Mouse (Mus musculus) limb, embryonic 11.5 days (tissue): Measurements from ENCODE around the gene Stk35. TPM values are rescaled to one million over a fixed set of nuclear protein-coding genes. Genes with fewer than 3 reads are reported as not detected.
A peak's percentile ranks its signal among the peaks of the same experiment; 100 is the strongest.

ENCODE experiments used
- ATAC-seq: fragments of 200-750 bp; cut with Nextera tagmentation; 2 replicates; pipeline ENCODE4 v1.8.0; 2017; ENCODE audit warnings: low read depth; ENCODE audit not compliant: insufficient number of reproducible peaks, low FRiP score, low TSS enrichment
- DNase-seq: peaks from one replicate; pipeline ENCODE4 v3.0.0-alpha.2; 2015; ENCODE audit warnings: low spot score
- H3K27ac ChIP-seq: fragments of 300-500 bp; sonication (generic); replicated peaks from 2 replicates; pipeline ENCODE4 v1.5.1; 2014; ENCODE audit warnings: low read depth, mild to moderate bottlenecking, low read length
- H3K27me3 ChIP-seq: fragments of 300-500 bp; sonication (generic); 2 replicates; pipeline ENCODE4 v1.6.1; 2014; ENCODE audit warnings: mild to moderate bottlenecking, low read length, mixed read lengths; ENCODE audit not compliant: control insufficient read depth, insufficient read depth
- H3K36me3 ChIP-seq: fragments of 300-500 bp; sonication (generic); 2 replicates; pipeline ENCODE4 v1.6.1; 2014; ENCODE audit warnings: mild to moderate bottlenecking, low read length, moderate library complexity, mixed read lengths; ENCODE audit not compliant: control insufficient read depth, insufficient read depth
- H3K4me1 ChIP-seq: fragments of 300-500 bp; sonication (generic); 2 replicates; pipeline ENCODE4 v1.6.1; 2014; ENCODE audit warnings: low read length, mixed read lengths; ENCODE audit not compliant: control insufficient read depth, insufficient read depth
- H3K4me2 ChIP-seq: fragments of 300-500 bp; sonication (generic); 2 replicates; pipeline ENCODE4 v1.6.1; 2014; ENCODE audit warnings: low read depth, mild to moderate bottlenecking, moderate library complexity; ENCODE audit not compliant: severe bottlenecking
- H3K4me3 ChIP-seq: fragments of 300-500 bp; sonication (generic); 2 replicates; pipeline ENCODE4 v1.5.1; 2014; ENCODE audit warnings: low read depth, low read length
- H3K9ac ChIP-seq: fragments of 300-500 bp; sonication (generic); 2 replicates; pipeline ENCODE4 v1.6.1; 2014; ENCODE audit warnings: mild to moderate bottlenecking, low read length
- H3K9me3 ChIP-seq: fragments of 300-500 bp; sonication (generic); 2 replicates; pipeline ENCODE4 v1.6.1; 2016; ENCODE audit warnings: low read length; ENCODE audit not compliant: control insufficient read depth
- WGBS: fragments of 180-500 bp; shearing (Covaris S2); extraction: QIAGEN DNeasy Blood & Tissue Kit; methylation state at CpG from one replicate; pipeline ENCODE4 v1.1.7; 2014; 5-methylcytosine and 5-hydroxymethylcytosine counted together
- polyA plus RNA-seq: library from polyadenylated mRNA; unstranded; fragments of >200 nt; fragmentation: Nextera tagmentation; extraction: Ambion mirVana; gene quantifications from 2 replicates; pipeline ENCODE4 v1.2.1, GENCODE M21; 2014

The Stk35 gene
- polyA plus RNA-seq: 20.5 and 21.1 TPM in 2 replicates

GRCm38 (mm10) chr2:129800271-129800903, at the start of gene Stk35:
Stk35 (plus strand) TSS chr2:129800517.
- no peaks in the 10 kb centered on the region for H3K27me3 ChIP-seq
- WGBS: under 1% methylated on average over 58 of the region's 63 CpGs
- peak within 1 kb of the TSS; percentile 91 for H3K9ac ChIP-seq
- DNase-seq: peak; percentile 94
- peak within 1 kb of the TSS; percentile 95 for H3K27ac ChIP-seq
- peaks cover 13% of the 10 kb centered on the region for H3K4me1 ChIP-seq
- ATAC-seq: peak; percentile 88
- peak within 1 kb of the TSS; percentile 83 for H3K4me2 ChIP-seq
- no peaks in the 10 kb centered on the region; the same call in 1 of the 2 replicates for H3K36me3 ChIP-seq
- no peaks in the 10 kb centered on the region for H3K9me3 ChIP-seq
- H3K4me3 ChIP-seq: peak within 1 kb of the TSS; percentile 98

GRCm38 (mm10) chr2:129782046-129782445, 18.3 kb upstream of the Stk35 start:
- no peaks in the 10 kb centered on the region for H3K9me3 ChIP-seq
- ATAC-seq: no peak
- no peaks in the 10 kb centered on the region for H3K4me1 ChIP-seq
- H3K27me3 ChIP-seq: no peaks in the 10 kb centered on the region
- no peak overlapping the region for H3K27ac ChIP-seq
- no peak overlapping the region for H3K4me2 ChIP-seq
- H3K9ac ChIP-seq: no peak overlapping the region
- H3K36me3 ChIP-seq: no peaks in the 10 kb centered on the region
- no peak overlapping the region for H3K4me3 ChIP-seq
- DNase-seq: no peak
- WGBS: 75% methylated on average over 1 of the region's 1 CpGs

GRCm38 (mm10) chr2:129796501-129796900, 3.8 kb upstream of the Stk35 start:
- Histone ChIP-seq H3K27me3 (no peaks in the 10 kb centered on the region), H3K4me1 (0 out of 2 replicates have a peak, but pooled peaks cover 2% of the 10 kb centered on the region), H3K36me3 (no peaks in the 10 kb centered on the region), H3K4me3 (no peak overlapping the region), H3K9ac (no peak overlapping the region), H3K27ac (no peak overlapping the region), H3K9me3 (no peaks in the 10 kb centered on the region; the same call in 1 of the 2 replicates), H3K4me2 (no peak overlapping the region)
- no peak for ATAC-seq
- no peak for DNase-seq
- WGBS: 91% methylated on average over 2 of the region's 2 CpGs

- WGBS: 89% methylated on average over 1 of the region's 3 CpGs
- H3K27ac ChIP-seq: no peak overlapping the region
- H3K36me3 ChIP-seq: no peaks in the 10 kb centered on the region
- H3K9ac ChIP-seq: no peak overlapping the region
- H3K4me3 ChIP-seq: no peak overlapping the region
- H3K4me1 ChIP-seq: peaks cover 10% of the 10 kb centered on the region
- no peak for ATAC-seq
- no peaks in the 10 kb centered on the region for H3K27me3 ChIP-seq
- no peaks in the 10 kb centered on the region; the same call in 1 of the 2 replicates for H3K9me3 ChIP-seq
- no peak overlapping the region for H3K4me2 ChIP-seq
- no peak for DNase-seq
These were observed 2.6 kb upstream of the Stk35 start for GRCm38 (mm10) chr2:129797709-129798108.

GRCm38 (mm10) chr2:129798410-129798809, 1.9 kb upstream of the Stk35 start:
- H3K9ac ChIP-seq: no peak overlapping the region
- H3K4me3 ChIP-seq: no peak overlapping the region
- no peak for DNase-seq
- ATAC-seq: no peak
- no peaks in the 10 kb centered on the region for H3K36me3 ChIP-seq
- H3K9me3 ChIP-seq: no peaks in the 10 kb centered on the region; the same call in 1 of the 2 replicates
- peaks cover 13% of the 10 kb centered on the region for H3K4me1 ChIP-seq
- H3K27me3 ChIP-seq: no peaks in the 10 kb centered on the region
- no peak overlapping the region for H3K4me2 ChIP-seq
- no peak overlapping the region for H3K27ac ChIP-seq

GRCm38 (mm10) chr2:129800904-129801230, 550 bp downstream of the Stk35 start:
- no peak for DNase-seq
- WGBS: 1% methylated on average over 30 of the region's 32 CpGs

GRCm38 (mm10) chr2:129801231-129802029, 1.1 kb downstream of the Stk35 start:
- H3K27ac ChIP-seq: peak overlapping the region; percentile 95
- peak overlapping the region; percentile 98 for H3K4me3 ChIP-seq
- WGBS: under 1% methylated on average over 73 of the region's 73 CpGs
- no peaks in the 10 kb centered on the region; the same call in none of the 2 replicates for H3K36me3 ChIP-seq
- H3K27me3 ChIP-seq: no peaks in the 10 kb centered on the region
- peak; percentile 76 for ATAC-seq
- peak overlapping the region; percentile 83 for H3K4me2 ChIP-seq
- peak overlapping the region; percentile 91 for H3K9ac ChIP-seq
- peak; percentile 92 for DNase-seq
- H3K9me3 ChIP-seq: no peaks in the 10 kb centered on the region
- H3K4me1 ChIP-seq: peaks cover 13% of the 10 kb centered on the region

More at GRCm38 (mm10) chr2:129800904-129801230, 550 bp downstream of the Stk35 start:
- peak; percentile 65 for ATAC-seq
- peak overlapping the region; percentile 98 for H3K4me3 ChIP-seq
- peak overlapping the region; percentile 91 for H3K9ac ChIP-seq
- H3K4me1 ChIP-seq: peaks cover 13% of the 10 kb centered on the region
- peak overlapping the region; percentile 95 for H3K27ac ChIP-seq
- peak overlapping the region; percentile 83 for H3K4me2 ChIP-seq
- no peaks in the 10 kb centered on the region for H3K9me3 ChIP-seq
- no peaks in the 10 kb centered on the region for H3K27me3 ChIP-seq
- H3K36me3 ChIP-seq: no peaks in the 10 kb centered on the region; the same call in none of the 2 replicates

GRCm38 (mm10) chr2:129805486-129805885, 5.2 kb downstream of the Stk35 start:
- H3K4me2 ChIP-seq: no peak overlapping the region
- WGBS: 87% methylated on average over 4 of the region's 4 CpGs
- H3K9ac ChIP-seq: no peak overlapping the region

More at GRCm38 (mm10) chr2:129805486-129805885, 5.2 kb downstream of the Stk35 start:
- Histone ChIP-seq H3K4me1 (peaks cover 11% of the 10 kb centered on the region), H3K27me3 (no peaks in the 10 kb centered on the region), H3K27ac (no peak overlapping the region), H3K9me3 (no peaks in the 10 kb centered on the region), H3K36me3 (peaks cover 7% of the 10 kb centered on the region), H3K4me3 (no peak overlapping the region)
- ATAC-seq: no peak
- DNase-seq: no peak
